ENCODE assay signal across 8 mouse cellular contexts in the genomic region with DNA sequence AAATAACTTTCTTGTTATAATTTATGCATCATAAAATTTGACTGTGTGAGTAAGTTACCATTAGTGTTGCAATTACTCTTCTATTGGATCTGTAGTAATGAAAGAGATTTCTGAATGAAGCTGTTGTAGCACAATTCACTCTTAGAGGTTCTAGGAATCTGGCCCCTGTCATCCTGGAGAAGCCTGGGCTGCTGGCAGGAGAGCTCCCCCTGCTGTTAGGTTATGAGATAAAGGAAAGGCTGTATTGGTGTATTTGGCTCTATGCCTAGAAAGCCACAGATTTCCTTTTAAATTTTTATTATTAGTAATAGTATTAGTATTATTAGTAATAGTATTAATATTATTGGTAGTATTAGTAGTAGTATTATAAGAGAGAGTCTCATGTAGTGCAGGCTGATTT.
DNase-seq lines count a peak whose midpoint lies in the region; ATAC-seq and TF ChIP-seq lines count a peak whose summit lies in the region.
"Had no signal": no experiment of that assay in that cellular context is flagged by ENCODE, and none has a peak within 500 bp of the region (broad histone marks: within the 10 kb centered on the region; RNA-seq: fewer than 3 reads in every experiment).

No protein-coding gene starts in this region.

- no peak overlapping the region for H3K4me3 ChIP-seq in intestine, postnatal 0 days (ENCODE audit: low read depth, low read length)
- H3K4me3 ChIP-seq in intestine, embryonic 15.5 days (replicated peaks), result no peak overlapping the region
- H3K4me3 ChIP-seq: embryonic facial prominence, embryonic 12.5 days had no signal

- H3K27me3 ChIP-seq in intestine, postnatal 0 days (replicated peaks; ENCODE audit: control insufficient read depth, insufficient read depth, low read length), result no peaks in the 10 kb centered on the region
- no peaks in the 10 kb centered on the region for H3K27me3 ChIP-seq in intestine, embryonic 15.5 days (replicated peaks)
- H3K27me3 ChIP-seq: embryonic facial prominence, embryonic 12.5 days had no signal

- ATAC-seq in intestine, postnatal 0 days, result no peak
- no peak for ATAC-seq in intestine, embryonic 15.5 days

- H3K9ac ChIP-seq in intestine, postnatal 0 days (ENCODE audit: low read depth, low read length), result no peak overlapping the region
- no peak overlapping the region for H3K9ac ChIP-seq in intestine, embryonic 15.5 days
- H3K9ac ChIP-seq: embryonic facial prominence, embryonic 12.5 days had no signal

- no peak overlapping the region for H3K4me2 ChIP-seq in intestine, postnatal 0 days (replicated peaks; ENCODE audit: low read depth)
- no peak overlapping the region for H3K4me2 ChIP-seq in intestine, embryonic 15.5 days (replicated peaks)
- H3K4me2 ChIP-seq: embryonic facial prominence, embryonic 12.5 days had no signal

- H3K36me3 ChIP-seq in intestine, postnatal 0 days (ENCODE audit: control insufficient read depth, insufficient read depth), result no peaks in the 10 kb centered on the region
- no peaks in the 10 kb centered on the region for H3K36me3 ChIP-seq in intestine, embryonic 15.5 days
- H3K36me3 ChIP-seq: embryonic facial prominence, embryonic 12.5 days had no signal

- H3K4me1 ChIP-seq in intestine, postnatal 0 days (replicated peaks; ENCODE audit: control insufficient read depth, insufficient read depth, low read length), result no peaks in the 10 kb centered on the region
- H3K4me1 ChIP-seq in intestine, embryonic 15.5 days (replicated peaks), result no peaks in the 10 kb centered on the region
- H3K4me1 ChIP-seq: embryonic facial prominence, embryonic 12.5 days had no signal

- DNase-seq in B cell, adult 2 months, result peak; percentile 32 to 35
- peak; percentile 61 for DNase-seq in MN1 (ENCODE audit: low spot score)
- peak; percentile 69 for DNase-seq in embryo, embryonic 11 days
- peak; percentile 12 for DNase-seq in layer of hippocampus, adult 9-11 months
- DNase-seq in right cerebral cortex, postnatal 25 days, result peak; percentile 7

- H3K9me3 ChIP-seq in intestine, postnatal 0 days (ENCODE audit: control insufficient read depth), result no peaks in the 10 kb centered on the region
- H3K9me3 ChIP-seq in intestine, embryonic 15.5 days, result no peaks in the 10 kb centered on the region
- H3K9me3 ChIP-seq: embryonic facial prominence, embryonic 12.5 days had no signal

- no peak overlapping the region for H3K27ac ChIP-seq in intestine, postnatal 0 days (ENCODE audit: low read depth, low read length)
- H3K27ac ChIP-seq in intestine, embryonic 15.5 days, result no peak overlapping the region
- H3K27ac ChIP-seq: embryonic facial prominence, embryonic 12.5 days had no signal

- TF ChIP-seq CTCF in intestine, postnatal 0 days (IDR thresholded peaks at IDR 0.05; ENCODE audit: low read depth), result peak; percentile 69

Comparison
In these comparisons a context has a peak if more than half of its experiments do, and no peak if none do; other contexts are left out.
1. DNase-seq: peak in every context shown above with its lines; median percentile 69 in embryo, embryonic 11 days; 61 in MN1; 34 in B cell, adult 2 months; 12 in layer of hippocampus, adult 9-11 months; 7 in right cerebral cortex, postnatal 25 days.